Mouse (Mus musculus): ENCODE data around the gene Cux1. TPM values are rescaled to one million over a fixed set of nuclear protein-coding genes. Genes with fewer than 3 reads are reported as not detected.

The Cux1 gene
- polyA plus RNA-seq, 1 experiment from 2014 or later: 130 TPM

DNA sequence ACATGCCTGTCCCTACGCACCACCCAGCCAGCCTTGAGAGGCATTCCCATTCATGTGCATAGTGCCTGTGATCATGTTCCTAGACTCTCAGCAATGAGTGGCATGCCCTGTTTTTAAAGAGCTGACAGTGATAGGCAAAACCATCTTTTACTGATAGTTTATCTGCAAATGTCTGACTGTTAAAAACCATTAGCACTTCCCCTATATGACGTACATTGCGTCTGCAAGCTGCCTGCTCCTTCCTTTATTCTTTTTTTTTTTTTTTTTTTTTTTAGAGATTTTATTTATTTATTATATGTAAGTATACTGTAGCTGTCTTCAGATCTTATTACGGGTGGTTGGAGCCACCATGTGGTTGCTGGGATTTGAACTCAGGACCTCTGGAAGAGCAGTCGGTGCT, 205.3 kb downstream of the Cux1 start:
- Histone ChIP-seq H3K4me3 (ENCODE audit: low read depth, low read length) (no peak overlapping the region), H3K4me2 (no peak overlapping the region), H3K9ac (ENCODE audit: low read length) (no peak overlapping the region), H3K9me3 (ENCODE audit: control insufficient read depth, low read length) (no peaks in the 10 kb centered on the region), H3K4me1 (ENCODE audit: control insufficient read depth, insufficient read depth, low read length) (no peaks in the 10 kb centered on the region), H3K27me3 (ENCODE audit: control insufficient read depth, insufficient read depth, low read length) (no peaks in the 10 kb centered on the region), H3K36me3 (ENCODE audit: control insufficient read depth, insufficient read depth, low read length) (peaks cover 5% of the 10 kb centered on the region; the same call in 1 of the 2 replicates), H3K27ac (ENCODE audit: low read depth, low read length) (no peak overlapping the region)
- no peak for ATAC-seq (ENCODE audit: low FRiP score)
- WGBS: 96% methylated on average over 5 of the region's 5 CpGs
- no peak for DNase-seq (ENCODE audit: low spot score, missing footprints)

DNA sequence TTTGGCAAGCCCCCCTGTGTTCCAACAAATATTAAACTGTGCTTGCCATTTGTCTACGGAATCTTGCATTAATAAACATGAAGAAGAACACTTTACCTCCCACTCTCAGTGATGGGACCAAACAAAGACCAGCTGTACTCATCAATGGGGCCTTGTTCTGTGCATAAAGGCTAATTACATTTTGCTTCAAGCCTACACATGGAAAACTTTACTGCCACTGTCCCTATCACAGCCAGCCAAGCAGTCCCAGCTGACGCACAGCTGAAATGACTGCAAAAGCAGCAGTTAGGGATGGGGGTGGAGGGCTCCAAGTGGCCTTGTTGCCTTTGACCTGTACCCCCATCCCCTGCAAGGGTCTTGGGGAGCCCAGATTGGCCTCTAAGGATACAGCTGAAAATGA, 210.1 kb downstream of the Cux1 start:
- Histone ChIP-seq H3K9ac (ENCODE audit: low read length) (no peak overlapping the region), H3K9me3 (ENCODE audit: control insufficient read depth, low read length) (no peaks in the 10 kb centered on the region), H3K4me2 (no peak overlapping the region), H3K27ac (ENCODE audit: low read depth, low read length) (no peak overlapping the region), H3K4me1 (ENCODE audit: control insufficient read depth, insufficient read depth, low read length) (peaks cover 3% of the 10 kb centered on the region; the same call in 1 of the 2 replicates), H3K36me3 (ENCODE audit: control insufficient read depth, insufficient read depth, low read length) (peaks cover under 1% of the 10 kb centered on the region; the same call in 1 of the 2 replicates), H3K4me3 (ENCODE audit: low read depth, low read length) (no peak overlapping the region), H3K27me3 (ENCODE audit: control insufficient read depth, insufficient read depth, low read length) (no peaks in the 10 kb centered on the region)
- WGBS: 83% methylated on average over 2 of the region's 2 CpGs
- no peak for ATAC-seq (ENCODE audit: low FRiP score)
- no peak for DNase-seq (ENCODE audit: low spot score, missing footprints)

DNA sequence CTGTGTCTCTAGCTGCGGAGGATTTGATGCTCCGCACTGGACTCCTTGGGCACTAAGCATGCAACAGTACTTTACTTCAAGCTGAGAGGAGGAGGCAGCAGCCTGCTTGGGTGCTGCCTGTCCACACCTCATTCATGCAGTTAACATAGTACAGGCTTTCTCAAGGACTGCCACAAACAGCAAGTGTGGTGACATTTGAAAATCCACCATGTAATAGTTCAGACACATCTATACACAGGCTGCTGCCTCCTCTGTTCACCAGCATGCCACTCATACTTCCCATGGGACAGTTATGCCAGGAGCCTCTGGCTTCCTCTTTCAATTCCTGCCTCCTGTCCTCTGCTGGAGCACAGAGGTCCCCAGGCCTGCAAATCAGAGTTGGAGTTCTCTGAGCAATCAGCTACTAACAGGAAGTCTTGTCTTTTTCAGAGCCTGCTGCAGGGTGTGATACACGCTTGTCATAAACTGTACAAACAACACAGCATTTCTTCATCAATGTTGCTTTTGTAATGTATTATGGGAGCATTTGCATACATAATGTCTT, 211.6 kb downstream of the Cux1 start:
- Histone ChIP-seq H3K4me3 (ENCODE audit: low read depth, low read length) (no peak overlapping the region), H3K27me3 (ENCODE audit: control insufficient read depth, insufficient read depth, low read length) (no peaks in the 10 kb centered on the region), H3K36me3 (ENCODE audit: control insufficient read depth, insufficient read depth, low read length) (no peaks in the 10 kb centered on the region; the same call in 1 of the 2 replicates), H3K9ac (ENCODE audit: low read length) (no peak overlapping the region), H3K4me2 (no peak overlapping the region), H3K4me1 (ENCODE audit: control insufficient read depth, insufficient read depth, low read length) (peaks cover 3% of the 10 kb centered on the region; the same call in 1 of the 2 replicates), H3K27ac (ENCODE audit: low read depth, low read length) (no peak overlapping the region), H3K9me3 (ENCODE audit: control insufficient read depth, low read length) (no peaks in the 10 kb centered on the region)
- ATAC-seq (ENCODE audit: low FRiP score) (no peak), DNase-seq (ENCODE audit: low spot score, missing footprints) (no peak)
- WGBS: 93% methylated on average over 3 of the region's 3 CpGs

DNA sequence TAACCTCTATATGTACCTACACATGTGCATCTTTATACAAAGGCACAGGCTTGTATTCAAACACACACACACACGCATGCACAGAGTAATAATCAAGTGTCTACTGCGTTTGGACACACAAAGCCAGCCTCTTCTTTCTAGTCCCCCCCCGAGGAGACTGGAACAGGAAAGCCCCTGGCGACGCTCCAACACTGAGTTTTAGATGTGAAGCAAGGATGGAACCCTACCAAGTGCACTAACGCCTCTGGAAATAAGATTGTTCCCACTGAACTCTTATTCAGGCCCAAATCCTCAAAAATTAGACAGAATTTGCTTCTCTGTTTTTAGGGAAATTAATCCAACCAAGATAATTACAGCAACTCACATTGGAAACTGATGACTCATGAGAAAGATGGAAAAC, 212.6 kb downstream of the Cux1 start:
- 91% methylated on average over 6 of the region's 6 CpGs for WGBS

DNA sequence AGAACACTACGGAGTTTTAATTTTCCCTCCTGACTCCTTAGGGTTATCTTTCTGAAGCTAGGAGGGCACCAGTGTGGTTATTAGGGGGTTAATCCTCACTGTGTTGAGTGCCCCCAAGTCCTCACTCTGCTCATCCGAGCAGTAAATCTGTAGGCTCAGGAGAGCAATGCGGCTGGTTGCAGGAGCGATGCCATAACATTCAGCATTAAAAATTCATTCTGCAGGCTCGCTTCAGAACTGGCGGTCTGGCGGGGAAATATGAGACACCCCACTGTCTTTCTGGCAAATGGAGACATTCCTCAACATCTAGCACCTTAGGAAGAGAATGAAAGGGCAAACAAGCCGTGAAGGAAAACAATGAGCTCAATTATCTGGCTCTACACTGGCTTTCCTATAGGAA, 214.2 kb downstream of the Cux1 start:
- Histone ChIP-seq H3K4me1 (ENCODE audit: control insufficient read depth, insufficient read depth, low read length) (peaks cover 3% of the 10 kb centered on the region; the same call in 1 of the 2 replicates), H3K4me2 (no peak overlapping the region), H3K9ac (ENCODE audit: low read length) (no peak overlapping the region), H3K27me3 (ENCODE audit: control insufficient read depth, insufficient read depth, low read length) (no peaks in the 10 kb centered on the region), H3K9me3 (ENCODE audit: control insufficient read depth, low read length) (no peaks in the 10 kb centered on the region), H3K4me3 (ENCODE audit: low read depth, low read length) (no peak overlapping the region), H3K36me3 (ENCODE audit: control insufficient read depth, insufficient read depth, low read length) (no peaks in the 10 kb centered on the region; the same call in 1 of the 2 replicates), H3K27ac (ENCODE audit: low read depth, low read length) (no peak overlapping the region)
- no peak for ATAC-seq (ENCODE audit: low FRiP score)
- WGBS: 37% methylated on average over 8 of the region's 8 CpGs
- no peak for DNase-seq (ENCODE audit: low spot score, missing footprints)

More for the DNA sequence above, 212.6 kb downstream of the Cux1 start:
- ATAC-seq (ENCODE audit: low FRiP score) (no peak), DNase-seq (ENCODE audit: low spot score, missing footprints) (no peak)
- Histone ChIP-seq H3K36me3 (ENCODE audit: control insufficient read depth, insufficient read depth, low read length) (no peaks in the 10 kb centered on the region; the same call in 1 of the 2 replicates), H3K4me1 (ENCODE audit: control insufficient read depth, insufficient read depth, low read length) (peaks cover 3% of the 10 kb centered on the region; the same call in 1 of the 2 replicates), H3K9ac (ENCODE audit: low read length) (no peak overlapping the region), H3K27ac (ENCODE audit: low read depth, low read length) (no peak overlapping the region), H3K9me3 (ENCODE audit: control insufficient read depth, low read length) (no peaks in the 10 kb centered on the region), H3K4me3 (ENCODE audit: low read depth, low read length) (no peak overlapping the region), H3K27me3 (ENCODE audit: control insufficient read depth, insufficient read depth, low read length) (no peaks in the 10 kb centered on the region), H3K4me2 (no peak overlapping the region)

DNA sequence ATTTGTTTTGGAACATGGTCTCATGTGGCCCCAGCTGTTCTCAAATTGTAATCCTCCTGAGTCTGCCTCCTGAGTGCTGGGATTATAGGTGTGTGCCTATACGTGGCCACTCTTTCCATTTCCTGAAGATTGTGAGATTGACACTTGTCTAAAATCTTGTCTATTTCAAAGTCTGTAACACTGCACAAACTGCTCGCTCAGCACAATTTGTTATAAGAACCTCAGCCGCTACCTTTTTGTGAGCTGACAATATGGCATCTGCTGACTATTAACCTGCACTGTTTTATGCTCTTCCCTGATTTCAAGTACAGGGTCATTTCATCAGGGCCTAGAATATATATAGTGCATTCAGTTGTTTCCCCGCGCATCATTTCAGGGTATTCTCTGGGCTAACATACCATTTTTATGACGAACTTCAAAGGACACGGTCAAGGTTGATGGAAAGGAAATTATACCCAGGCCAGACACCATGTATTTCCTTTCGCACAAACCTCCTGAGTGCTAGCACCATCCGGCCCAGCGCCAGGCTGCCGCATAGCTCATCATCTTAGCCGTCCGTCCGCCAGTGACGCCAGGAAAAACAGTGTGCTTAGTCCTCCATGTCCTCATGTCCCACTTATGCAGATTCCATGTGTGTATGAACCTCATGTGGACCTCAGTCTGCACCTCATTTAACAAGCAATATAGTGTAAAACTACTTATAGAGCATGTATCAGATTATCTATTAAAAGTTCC, 224.0 kb downstream of the Cux1 start:
- Histone ChIP-seq H3K27ac (ENCODE audit: low read depth, low read length) (no peak overlapping the region), H3K4me2 (no peak overlapping the region)
- ATAC-seq (ENCODE audit: low FRiP score): no peak

DNA sequence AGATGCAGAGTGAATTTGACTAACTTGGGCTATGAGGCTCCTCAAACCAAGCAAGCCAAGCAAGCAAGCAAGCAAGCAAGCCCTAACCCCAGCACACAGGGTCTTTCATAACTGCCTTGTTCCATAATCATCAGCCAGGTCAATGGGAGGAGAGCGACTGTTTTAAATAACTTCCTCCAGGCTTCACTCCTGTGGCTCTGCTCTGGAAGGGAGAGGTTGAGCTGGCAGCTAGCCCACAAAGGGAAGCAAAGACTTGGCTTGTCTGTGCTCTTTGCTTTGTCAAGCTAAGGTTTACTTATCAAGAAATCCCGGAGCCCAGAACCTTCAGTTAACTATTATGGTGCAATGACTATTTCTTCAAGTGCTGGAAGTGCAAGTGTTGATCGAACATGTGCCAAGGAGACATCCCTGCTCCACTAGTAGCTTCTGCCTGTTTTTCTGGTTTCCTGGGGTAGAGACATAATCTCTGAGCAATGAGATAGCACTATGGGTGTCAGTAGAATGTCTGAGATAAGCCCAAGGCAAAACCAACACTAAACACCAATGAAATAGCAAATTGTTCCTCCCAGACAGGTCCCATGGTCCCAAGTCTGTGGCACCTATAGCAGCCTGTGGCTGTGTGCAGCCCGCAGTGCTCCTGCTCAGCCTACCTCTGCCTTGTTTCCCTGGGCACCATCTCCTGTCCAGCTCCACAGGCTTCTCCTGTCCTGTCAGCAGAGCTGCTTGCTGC, 230.3 kb downstream of the Cux1 start:
- 92% methylated on average over 4 of the region's 4 CpGs for WGBS
- no peak overlapping the region for H3K4me3 ChIP-seq (ENCODE audit: low read depth, low read length)
- H3K27ac ChIP-seq (ENCODE audit: low read depth, low read length): no peak overlapping the region
- ATAC-seq (ENCODE audit: low FRiP score) (no peak), DNase-seq (ENCODE audit: low spot score, missing footprints) (no peak)
- no peaks in the 10 kb centered on the region for H3K27me3 ChIP-seq (ENCODE audit: control insufficient read depth, insufficient read depth, low read length)
- H3K36me3 ChIP-seq (ENCODE audit: control insufficient read depth, insufficient read depth, low read length): peaks cover 22% of the 10 kb centered on the region; the same call in 1 of the 2 replicates
- no peak overlapping the region for H3K4me2 ChIP-seq
- H3K9me3 ChIP-seq (ENCODE audit: control insufficient read depth, low read length): no peaks in the 10 kb centered on the region
- no peaks in the 10 kb centered on the region for H3K4me1 ChIP-seq (ENCODE audit: control insufficient read depth, insufficient read depth, low read length)
- no peak overlapping the region for H3K9ac ChIP-seq (ENCODE audit: low read length)

More for the DNA sequence above, 224.0 kb downstream of the Cux1 start:
- Histone ChIP-seq H3K36me3 (ENCODE audit: control insufficient read depth, insufficient read depth, low read length) (peaks cover 12% of the 10 kb centered on the region), H3K27me3 (ENCODE audit: control insufficient read depth, insufficient read depth, low read length) (no peaks in the 10 kb centered on the region), H3K9me3 (ENCODE audit: control insufficient read depth, low read length) (no peaks in the 10 kb centered on the region), H3K9ac (ENCODE audit: low read length) (no peak overlapping the region), H3K4me1 (ENCODE audit: control insufficient read depth, insufficient read depth, low read length) (no peaks in the 10 kb centered on the region), H3K4me3 (ENCODE audit: low read depth, low read length) (no peak overlapping the region)
- DNase-seq (ENCODE audit: low spot score, missing footprints): no peak
- WGBS: 89% methylated on average over 15 of the region's 15 CpGs

DNA sequence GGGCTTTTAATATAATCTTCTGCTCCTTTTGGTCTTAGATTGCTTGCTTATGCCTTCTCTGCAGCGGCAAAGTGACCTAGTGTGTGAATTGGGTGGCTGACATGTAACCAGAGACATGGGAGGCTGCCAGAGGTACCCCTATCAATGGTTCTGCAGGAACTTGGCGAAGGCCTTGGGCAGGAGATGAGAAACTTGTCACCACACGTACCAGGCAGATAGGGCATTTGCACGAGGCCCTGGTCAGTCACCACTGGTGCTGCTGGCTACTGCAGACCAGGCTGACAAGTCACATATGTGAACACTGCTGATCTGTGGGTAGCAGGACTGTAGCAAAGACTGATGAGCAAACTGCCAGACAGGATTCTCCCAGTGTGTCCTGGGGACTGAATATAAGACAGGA, 231.6 kb downstream of the Cux1 start:
- Histone ChIP-seq H3K9ac (ENCODE audit: low read length) (no peak overlapping the region), H3K4me3 (ENCODE audit: low read depth, low read length) (no peak overlapping the region), H3K9me3 (ENCODE audit: control insufficient read depth, low read length) (no peaks in the 10 kb centered on the region), H3K4me2 (no peak overlapping the region), H3K4me1 (ENCODE audit: control insufficient read depth, insufficient read depth, low read length) (no peaks in the 10 kb centered on the region), H3K27me3 (ENCODE audit: control insufficient read depth, insufficient read depth, low read length) (no peaks in the 10 kb centered on the region), H3K27ac (ENCODE audit: low read depth, low read length) (no peak overlapping the region), H3K36me3 (ENCODE audit: control insufficient read depth, insufficient read depth, low read length) (peaks cover 22% of the 10 kb centered on the region; the same call in 1 of the 2 replicates)
- DNase-seq (ENCODE audit: low spot score, missing footprints) (no peak), ATAC-seq (ENCODE audit: low FRiP score) (no peak)
- WGBS: 92% methylated on average over 4 of the region's 4 CpGs

DNA sequence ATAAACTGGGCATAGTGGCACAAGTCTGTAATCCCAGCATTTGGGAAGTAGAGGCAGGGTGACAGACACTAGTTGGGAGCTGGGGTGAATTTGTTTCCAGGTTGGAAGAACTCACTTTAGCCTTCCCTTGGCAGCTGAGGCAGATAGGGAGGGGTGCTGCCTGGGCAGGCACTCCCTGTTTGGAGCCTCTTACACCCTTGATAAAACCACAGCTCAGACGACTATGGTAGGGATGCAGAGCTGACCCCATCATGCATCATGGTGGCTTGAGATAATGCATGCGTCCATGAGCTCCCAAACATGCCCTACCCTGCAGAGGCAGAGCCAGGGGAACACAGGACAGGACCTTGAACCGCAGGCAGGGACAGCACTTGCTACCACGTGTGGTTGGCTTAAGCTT, 232.5 kb downstream of the Cux1 start:
- Histone ChIP-seq H3K27me3 (ENCODE audit: control insufficient read depth, insufficient read depth, low read length) (no peaks in the 10 kb centered on the region), H3K4me3 (ENCODE audit: low read depth, low read length) (no peak overlapping the region), H3K4me1 (ENCODE audit: control insufficient read depth, insufficient read depth, low read length) (no peaks in the 10 kb centered on the region), H3K9ac (ENCODE audit: low read length) (no peak overlapping the region), H3K4me2 (no peak overlapping the region), H3K27ac (ENCODE audit: low read depth, low read length) (no peak overlapping the region), H3K36me3 (ENCODE audit: control insufficient read depth, insufficient read depth, low read length) (peaks cover 26% of the 10 kb centered on the region; the same call in 1 of the 2 replicates), H3K9me3 (ENCODE audit: control insufficient read depth, low read length) (no peaks in the 10 kb centered on the region)
- DNase-seq (ENCODE audit: low spot score, missing footprints): no peak
- ATAC-seq (ENCODE audit: low FRiP score): no peak
- whole genome bisulfite sequencing: 81% methylated on average over 4 of the region's 4 CpGs

Measured in midbrain, embryonic 11.5 days (tissue).